ENCODE assay signal across 8 mouse cellular contexts in genomic region chr2:105903896-105904756, GRCm38 (mm10). TPM values are rescaled to one million over a fixed set of nuclear protein-coding genes. Genes with fewer than 3 reads are reported as not detected.
DNase-seq lines count a peak whose midpoint lies in the region; ATAC-seq and TF ChIP-seq lines count a peak whose summit lies in the region.

Gene Elp4 (minus strand): TSS chr2:105904564.
Gene Immp1l (plus strand): TSS chr2:105904638.

- H3K79me2 ChIP-seq in CH12.LX (replicated peaks; ENCODE audit: control insufficient read depth, extremely low read depth, insufficient read depth, poor library complexity, severe bottlenecking), result peaks cover 4% of the 10 kb centered on the region; the same call in 1 of the 2 replicates

- H3K27me3 ChIP-seq in CH12.LX (replicated peaks), result no peaks in the 10 kb centered on the region
- H3K27me3 ChIP-seq in forebrain, embryonic 11.5 days (ENCODE audit: control insufficient read depth, insufficient read depth, low read length), result no peaks in the 10 kb centered on the region
- no peaks in the 10 kb centered on the region for H3K27me3 ChIP-seq in heart, embryonic 16.5 days (ENCODE audit: control insufficient read depth, insufficient read depth, low read length)
- no peaks in the 10 kb centered on the region for H3K27me3 ChIP-seq in liver, embryonic 15.5 days
- no peaks in the 10 kb centered on the region for H3K27me3 ChIP-seq in neural tube, embryonic 12.5 days (replicated peaks)

- no peaks in the 10 kb centered on the region for H3K9me3 ChIP-seq in CH12.LX (replicated peaks; ENCODE audit: low read length)
- H3K9me3 ChIP-seq in forebrain, embryonic 11.5 days (ENCODE audit: control insufficient read depth, low read length), result no peaks in the 10 kb centered on the region
- no peaks in the 10 kb centered on the region for H3K9me3 ChIP-seq in heart, embryonic 16.5 days (replicated peaks; ENCODE audit: control insufficient read depth, low read length)
- H3K9me3 ChIP-seq in liver, embryonic 15.5 days (replicated peaks), result no peaks in the 10 kb centered on the region
- no peaks in the 10 kb centered on the region for H3K9me3 ChIP-seq in neural tube, embryonic 12.5 days

- peak within 1 kb of the TSS; percentile 87 for H3K4me2 ChIP-seq in CH12.LX (ENCODE audit: insufficient read depth, low read depth, poor library complexity, severe bottlenecking)
- peak within 1 kb of the TSS; percentile 82 for H3K4me2 ChIP-seq in forebrain, embryonic 11.5 days (ENCODE audit: low read depth, low read length, severe bottlenecking)
- H3K4me2 ChIP-seq in heart, embryonic 16.5 days (ENCODE audit: low read depth, low read length), result peak within 1 kb of the TSS; percentile 87
- peak within 1 kb of the TSS; percentile 78 for H3K4me2 ChIP-seq in liver, embryonic 15.5 days
- H3K4me2 ChIP-seq in neural tube, embryonic 12.5 days (replicated peaks), result peak within 1 kb of the TSS; percentile 77

- H3K4me1 ChIP-seq in CH12.LX (ENCODE audit: control insufficient read depth in 1 of 2, insufficient read depth in 2 of 2), result peaks cover 0 to 22% of the 10 kb centered on the region in 2 experiments; a peak in 2 of 4 replicates
- 0 out of 2 replicates have a peak, but pooled peaks cover 2% of the 10 kb centered on the region for H3K4me1 ChIP-seq in forebrain, embryonic 11.5 days (replicated peaks; ENCODE audit: control insufficient read depth, insufficient read depth, low read length)
- peaks cover 6% of the 10 kb centered on the region for H3K4me1 ChIP-seq in heart, embryonic 16.5 days (ENCODE audit: control insufficient read depth, insufficient read depth, low read length)
- peaks cover 9% of the 10 kb centered on the region for H3K4me1 ChIP-seq in liver, embryonic 15.5 days (replicated peaks)
- peaks cover 6% of the 10 kb centered on the region; the same call in 1 of the 2 replicates for H3K4me1 ChIP-seq in neural tube, embryonic 12.5 days

- peaks cover 2 to 10% of the 10 kb centered on the region in 2 experiments for H3K36me3 ChIP-seq in CH12.LX (replicated peaks in 1 of 2; ENCODE audit: control insufficient read depth in 1 of 2, insufficient read depth in 1 of 2, low read length in 1 of 2)
- H3K36me3 ChIP-seq in forebrain, embryonic 11.5 days (ENCODE audit: control insufficient read depth, insufficient read depth, low read length), result peaks cover 2% of the 10 kb centered on the region; the same call in 1 of the 2 replicates
- H3K36me3 ChIP-seq in heart, embryonic 16.5 days (ENCODE audit: control insufficient read depth, insufficient read depth), result no peaks in the 10 kb centered on the region
- H3K36me3 ChIP-seq in liver, embryonic 15.5 days (replicated peaks), result 0 out of 2 replicates have a peak, but pooled peaks cover 3% of the 10 kb centered on the region
- H3K36me3 ChIP-seq in neural tube, embryonic 12.5 days, result no peaks in the 10 kb centered on the region

- in situ Hi-C loops in CH12.LX (cut with MboI; ENCODE audit: low pct_ligation_motif_present, low pct_unique_long_range_greater_than_20kb, low sequenced_read_pairs), result no loop called here

- H3K4me3 ChIP-seq in CH12.LX (replicated peaks in 1 of 3; ENCODE audit: low read depth in 2 of 3, low read length in 2 of 3, poor library complexity in 1 of 3), result peak within 1 kb of the TSS; percentile 81 to 91 (median 84)
- peak within 1 kb of the TSS; percentile 88 for H3K4me3 ChIP-seq in forebrain, embryonic 11.5 days (ENCODE audit: low read depth, low read length)
- H3K4me3 ChIP-seq in heart, embryonic 16.5 days (ENCODE audit: low read length), result peak within 1 kb of the TSS; percentile 83
- H3K4me3 ChIP-seq in liver, embryonic 15.5 days (replicated peaks), result peak within 1 kb of the TSS; percentile 79
- H3K4me3 ChIP-seq in neural tube, embryonic 12.5 days, result peak within 1 kb of the TSS; percentile 72

- peak; percentile 100 for ATAC-seq in forebrain, embryonic 11.5 days (replicated peaks; ENCODE audit: low FRiP score)
- peak; percentile 100 for ATAC-seq in heart, embryonic 16.5 days (replicated peaks; ENCODE audit: extremely low read depth, insufficient read depth, low FRiP score)
- peak; percentile 98 for ATAC-seq in liver, embryonic 15.5 days (ENCODE audit: insufficient read depth)
- ATAC-seq in neural tube, embryonic 12.5 days (ENCODE audit: low FRiP score, low read depth), result peak; percentile 100

- H3K9ac ChIP-seq in CH12.LX (ENCODE audit: insufficient read depth, low read depth), result peak within 1 kb of the TSS; percentile 66
- peak within 1 kb of the TSS; percentile 83 for H3K9ac ChIP-seq in forebrain, embryonic 11.5 days (ENCODE audit: low read length)
- H3K9ac ChIP-seq in heart, embryonic 16.5 days (ENCODE audit: low read length), result peak within 1 kb of the TSS; percentile 88
- H3K9ac ChIP-seq in liver, embryonic 15.5 days, result peak within 1 kb of the TSS; percentile 84
- H3K9ac ChIP-seq in neural tube, embryonic 12.5 days, result peak within 1 kb of the TSS; percentile 68

- dilution Hi-C loops in CH12.LX (cut with MboI; ENCODE audit: extremely low pct_ligation_motif_present, extremely low pct_unique_long_range_greater_than_20kb, low sequenced_read_pairs), result no loop called here

- peak; percentile 71 for TF ChIP-seq POLR2A in CH12.LX (IDR thresholded peaks at IDR 0.05; ENCODE audit: low read depth, low read length)

- no peak for TF ChIP-seq CTCF in CH12.LX (conservative IDR thresholded peaks at IDR 0.05 in 1 of 2, IDR thresholded peaks at IDR 0.05 in 1 of 2; ENCODE audit: low read depth in 2 of 2, low read length in 2 of 2)

- TF ChIP-seq EP300 in CH12.LX (IDR thresholded peaks at IDR 0.05; ENCODE audit: low read length), result no peak

- WGBS in forebrain, embryonic 11.5 days, result under 1% methylated on average over 39 of the region's 39 CpGs
- WGBS in heart, embryonic 16.5 days, result under 1% methylated on average over 39 of the region's 39 CpGs
- WGBS in liver, embryonic 15.5 days (ENCODE audit: insufficient replicate concordance), result under 1% methylated on average over 39 of the region's 39 CpGs
- under 1% methylated on average over 39 of the region's 39 CpGs for WGBS in neural tube, embryonic 12.5 days

- peak; percentile 97 for DNase-seq in CH12.LX (ENCODE audit: extremely low read depth)
- DNase-seq in c-Kit-positive CD71-positive TER-119-negative erythroid progenitor cells, embryonic 14.5 days (ENCODE audit: low read depth), result peak; percentile 97
- DNase-seq in forebrain, embryonic 11.5 days (ENCODE audit: low spot score), result peak; percentile 96
- DNase-seq in kidney, postnatal 36 days, result peak; percentile 96 to 98
- peak; percentile 98 for DNase-seq in telencephalon, adult 2 months (ENCODE audit: low read depth, low spot score)

- no peak for TF ChIP-seq RAD21 in CH12.LX (IDR thresholded peaks at IDR 0.05; ENCODE audit: low read depth, low read length)

- H3K27ac ChIP-seq in CH12.LX (ENCODE audit: insufficient read depth, low read depth), result peak within 1 kb of the TSS; percentile 13; the same call in 1 of the 2 replicates
- H3K27ac ChIP-seq in forebrain, embryonic 11.5 days (ENCODE audit: low read depth, low read length), result no peak within 1 kb of the TSS
- H3K27ac ChIP-seq in heart, embryonic 16.5 days (ENCODE audit: low read length), result peak within 1 kb of the TSS; percentile 64
- peak within 1 kb of the TSS; percentile 68 for H3K27ac ChIP-seq in liver, embryonic 15.5 days (replicated peaks)
- H3K27ac ChIP-seq in neural tube, embryonic 12.5 days, result no peak within 1 kb of the TSS

TF ChIP-seq in CH12.LX, 34 proteins besides CTCF, POLR2A, EP300 and RAD21 (continues in another document):
- TF ChIP-seq MAFK (IDR thresholded peaks at IDR 0.05; ENCODE audit: insufficient replicate concordance, low read length) (no peak), BHLHE40 (IDR thresholded peaks at IDR 0.05; ENCODE audit: low read depth, low read length) (0 out of 2 replicates have a peak, but pooled peaks have one; percentile 6), JUND (conservative IDR thresholded peaks at IDR 0.05; ENCODE audit: low read depth, low read length) (no peak), TCF12 (IDR thresholded peaks at IDR 0.05; ENCODE audit: low read depth, low read length) (peak; percentile 91), MXI1 (IDR thresholded peaks at IDR 0.05; ENCODE audit: low read depth, low read length) (peak; percentile 59; the same call in 1 of the 2 replicates), CHD2 (IDR thresholded peaks at IDR 0.05; ENCODE audit: low read length) (peak; percentile 94), SIN3A (IDR thresholded peaks at IDR 0.05; ENCODE audit: low read length) (peak; percentile 86; the same call in 1 of the 2 replicates), ZMIZ1 (IDR thresholded peaks at IDR 0.05; ENCODE audit: low read depth, low read length) (peak; percentile 81; the same call in 1 of the 2 replicates), NRF1 (IDR thresholded peaks at IDR 0.05; ENCODE audit: low read depth, low read length) (peak; percentile 58; the same call in 1 of the 2 replicates), ETS1 (conservative IDR thresholded peaks at IDR 0.05; ENCODE audit: low read depth, low read length) (no peak), E2F4 (IDR thresholded peaks at IDR 0.05; ENCODE audit: insufficient replicate concordance, low read depth, low read length) (no peak), PAX5 (IDR thresholded peaks at IDR 0.05; ENCODE audit: low read length) (no peak), KAT2A (IDR thresholded peaks at IDR 0.05; ENCODE audit: insufficient replicate concordance, low read length) (peak; percentile 78; the same call in 1 of the 2 replicates), MEF2A (IDR thresholded peaks at IDR 0.05; ENCODE audit: borderline replicate concordance, low read depth, low read length) (peak; percentile 55; the same call in 1 of the 2 replicates), ZKSCAN1 (IDR thresholded peaks at IDR 0.05; ENCODE audit: borderline replicate concordance, low read depth, low read length) (no peak)

RNA-seq across cellular contexts. Expression of gene Elp4, which starts in this region (rescaled TPM):
- total RNA-seq in CH12.LX (2012; rRNA removed) (11.6 and 15.4 TPM in 2 replicates), CH12.LX (2014; rRNA removed) (31.2 and 34.7 TPM in 2 replicates)
- polyA plus RNA-seq in CH12.LX (2012; ENCODE audit: insufficient read length, low read depth), result 21.3 and 23.8 TPM in 2 replicates
- polyA plus RNA-seq in forebrain, embryonic 11.5 days (2014; fragmentation: Nextera tagmentation; extraction: Ambion mirVana), result 64.3 and 69.4 TPM in 2 replicates
- 18.7 and 20.8 TPM in 2 replicates for polyA plus RNA-seq in heart, embryonic 16.5 days (2015; fragmentation: Nextera tagmentation; extraction: Ambion mirVana)
- 13.5 and 15.7 TPM in 2 replicates for polyA plus RNA-seq in liver, embryonic 15.5 days (2015; fragmentation: Nextera tagmentation; extraction: Ambion mirVana)
- 47.3 and 47.4 TPM in 2 replicates for polyA plus RNA-seq in neural tube, embryonic 12.5 days (2016; fragmentation: Nextera tagmentation; extraction: Ambion mirVana)

RNA-seq across cellular contexts. Expression of gene Immp1l, which starts in this region (rescaled TPM):
- total RNA-seq in CH12.LX (2012; rRNA removed) (32.5 and 40.7 TPM in 2 replicates), CH12.LX (2014; rRNA removed) (103 and 107 TPM in 2 replicates)
- 37.0 and 40.4 TPM in 2 replicates for polyA plus RNA-seq in CH12.LX (2012; ENCODE audit: insufficient read length, low read depth)
- polyA plus RNA-seq in forebrain, embryonic 11.5 days (2014; fragmentation: Nextera tagmentation; extraction: Ambion mirVana), result 129 and 134 TPM in 2 replicates
- polyA plus RNA-seq in heart, embryonic 16.5 days (2015; fragmentation: Nextera tagmentation; extraction: Ambion mirVana), result 124 and 125 TPM in 2 replicates
- polyA plus RNA-seq in liver, embryonic 15.5 days (2015; fragmentation: Nextera tagmentation; extraction: Ambion mirVana), result 54.0 and 61.6 TPM in 2 replicates
- 104 and 106 TPM in 2 replicates for polyA plus RNA-seq in neural tube, embryonic 12.5 days (2016; fragmentation: Nextera tagmentation; extraction: Ambion mirVana)

Comparison
In these comparisons a context has a peak if more than half of its experiments do, and no peak if none do; other contexts are left out.
1. H3K27ac ChIP-seq: peak in CH12.LX (single experiment), heart, embryonic 16.5 days (single experiment) and liver, embryonic 15.5 days (single experiment); none in forebrain, embryonic 11.5 days (single experiment) and neural tube, embryonic 12.5 days (single experiment).
2. Peak in every context shown above with its lines, with median percentiles within 50 percentile points of each other: DNase-seq, H3K4me2 ChIP-seq, H3K4me3 ChIP-seq, H3K9ac ChIP-seq and ATAC-seq.